Mouse (Mus musculus): ENCODE data around the gene Eml1.
A peak's percentile ranks its signal among the peaks of the same experiment; 100 is the strongest.
"Not testable (repeated sequence)": the region's sequence is repeated elsewhere in the genome, so short reads cannot be mapped to it uniquely, and the experiment has no call there.

Eml1 gene

DNA sequence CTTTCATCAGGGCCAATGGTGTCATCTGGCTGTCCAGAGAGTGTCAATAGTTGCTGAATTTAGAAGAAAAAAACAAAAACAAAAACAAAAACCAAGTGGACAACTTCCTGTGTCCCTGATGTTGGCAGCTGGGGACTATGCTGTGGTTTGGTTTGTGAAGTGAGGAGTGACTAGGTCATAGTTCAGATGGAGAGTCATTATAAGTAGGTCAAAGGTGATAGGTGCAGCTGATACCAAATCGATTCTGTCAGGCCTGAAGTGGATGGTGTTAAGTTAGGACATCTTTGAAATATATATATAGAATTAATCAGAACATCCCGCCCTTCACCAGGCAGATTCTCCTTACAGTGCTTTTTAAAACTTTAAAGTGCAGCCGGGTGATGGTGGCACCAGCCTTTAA, 103.7 kb downstream of the Eml1 start:
- DNase-seq (ENCODE audit: low read depth, low spot score): no peak

DNA sequence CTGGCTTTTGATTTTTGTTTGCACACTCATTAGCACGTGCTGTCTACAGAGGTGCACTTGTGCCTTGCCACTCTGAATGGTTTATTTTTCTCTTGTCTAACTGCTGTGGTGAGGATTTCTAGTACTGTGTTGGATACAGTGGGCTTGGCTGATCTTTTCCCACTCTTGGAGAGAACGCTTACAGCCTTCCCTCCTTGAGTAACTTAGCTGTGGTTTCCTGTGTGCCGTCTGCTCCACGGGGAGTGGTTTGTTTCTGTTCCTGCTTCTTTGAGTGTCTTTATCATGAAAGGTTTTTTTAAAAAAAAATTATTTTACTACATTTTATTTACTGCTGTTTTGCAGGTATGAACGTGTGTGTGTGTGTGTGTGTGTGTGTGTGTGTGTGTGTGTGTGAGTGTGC, 108.0 kb downstream of the Eml1 start:
- no peak for DNase-seq (ENCODE audit: low read depth, low spot score)

DNA sequence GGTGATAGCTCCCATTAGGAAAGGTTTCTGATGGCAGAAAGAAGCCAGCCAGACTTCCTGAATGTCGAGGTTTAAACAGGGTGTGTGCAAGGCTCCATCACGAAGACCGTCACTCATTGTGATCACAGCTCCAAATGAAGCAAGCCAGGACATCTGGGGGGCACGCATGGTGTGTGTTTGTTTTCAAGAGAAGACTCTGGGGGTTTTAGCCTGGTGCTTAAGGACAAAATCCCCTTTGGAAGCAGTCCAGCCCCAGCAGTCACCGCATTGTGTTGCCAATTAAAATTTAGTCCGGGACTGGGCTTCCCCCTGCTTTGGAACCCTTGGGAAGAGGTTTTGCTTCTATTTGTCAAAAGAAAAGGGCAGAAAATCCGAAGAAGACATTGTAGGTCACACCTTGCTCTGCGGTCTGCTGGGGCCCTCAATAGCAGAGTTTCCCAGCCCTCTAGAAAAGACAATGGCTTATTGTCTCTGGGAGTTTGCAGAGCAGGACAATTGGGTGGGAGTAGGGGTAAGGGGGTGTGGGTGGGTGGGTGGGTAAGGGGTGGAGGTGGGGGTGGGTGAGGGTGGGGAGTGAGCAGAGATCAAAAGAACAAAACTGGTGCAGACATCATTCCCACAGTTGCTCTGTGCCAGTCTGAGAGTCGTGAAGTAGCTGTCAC, 110.1 kb downstream of the Eml1 start:
- no peak for DNase-seq (ENCODE audit: low read depth, low spot score)

DNA sequence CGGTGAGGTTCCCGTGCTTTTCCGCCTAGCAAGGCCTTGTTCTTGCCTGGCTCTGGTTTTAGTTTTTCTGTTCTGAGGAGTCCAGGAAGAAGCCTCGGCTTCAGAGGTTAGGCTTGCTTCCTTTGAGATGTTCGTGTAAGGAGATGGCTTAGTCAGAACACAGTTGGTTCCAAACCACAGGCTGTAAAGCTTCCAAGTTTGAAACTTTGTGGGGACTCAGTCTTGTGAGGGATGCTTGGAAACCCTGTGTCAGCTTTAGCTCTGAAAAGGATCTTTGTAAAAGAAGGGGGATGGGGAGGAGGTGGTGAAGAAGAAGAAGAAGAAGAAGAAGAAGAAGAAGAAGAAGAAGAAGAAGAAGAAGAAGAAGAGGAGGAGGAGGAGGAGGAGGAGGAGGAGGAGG, 118.3 kb downstream of the Eml1 start:
- no peak for DNase-seq (ENCODE audit: low read depth, low spot score)

DNA sequence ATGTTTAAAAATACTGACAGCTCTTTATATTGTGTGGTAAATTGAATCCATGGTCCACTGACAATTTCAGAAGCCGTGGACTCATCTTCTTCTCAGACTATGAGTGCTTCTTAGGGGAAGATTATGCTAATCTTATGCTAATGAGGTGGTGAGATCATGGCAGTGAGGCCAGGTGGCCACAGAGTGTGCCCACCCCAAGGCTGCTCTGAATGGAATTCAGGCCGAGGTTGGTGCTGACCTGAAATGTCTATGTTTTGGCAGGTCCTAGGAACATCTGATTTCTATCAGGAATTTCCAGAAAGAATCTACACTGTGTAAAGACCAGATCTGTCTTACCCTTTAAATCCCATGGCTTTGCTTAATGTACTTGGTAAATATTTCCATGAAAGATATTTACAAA, 119.0 kb downstream of the Eml1 start:
- peak; percentile 32 for DNase-seq (ENCODE audit: low read depth, low spot score)

DNA sequence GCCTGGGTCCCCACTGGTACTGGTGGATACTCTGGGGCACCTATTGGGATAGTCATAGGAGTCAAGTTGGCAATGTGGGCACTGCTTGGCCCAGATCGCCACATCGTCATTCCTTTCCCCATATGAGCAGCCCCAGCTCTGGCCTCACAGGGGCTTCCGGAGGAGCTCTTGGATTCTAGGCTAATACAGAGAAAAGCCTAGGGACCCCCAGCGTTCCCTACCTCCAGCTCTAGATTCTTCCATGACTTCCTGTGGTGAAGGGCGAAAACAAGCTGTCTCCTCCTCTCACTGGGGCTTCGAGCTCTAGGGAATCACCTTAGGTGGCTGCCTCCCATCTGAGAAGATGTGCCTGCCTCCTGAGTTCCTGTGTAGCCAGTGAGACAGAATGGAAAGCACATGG, 119.6 kb downstream of the Eml1 start:
- no peak for DNase-seq (ENCODE audit: low read depth, low spot score)

DNA sequence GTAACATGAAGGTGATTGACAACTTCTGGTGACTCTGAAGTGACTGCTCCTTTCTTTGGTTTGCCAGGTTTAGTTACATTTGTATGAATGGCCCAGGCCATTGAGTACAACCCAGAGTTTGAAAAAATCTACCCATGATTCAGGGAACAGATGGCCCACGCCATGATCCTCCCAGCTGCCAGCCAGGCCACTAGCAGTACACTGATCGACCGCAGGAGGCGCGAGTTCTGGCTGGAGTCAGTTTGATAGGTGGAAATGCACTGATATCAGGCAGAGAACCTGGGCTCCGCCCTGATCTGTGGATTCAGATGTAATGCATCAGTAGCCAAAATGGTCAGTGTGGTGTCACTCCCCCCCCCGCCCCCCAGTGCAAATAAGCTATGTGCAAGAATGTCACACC, 120.2 kb downstream of the Eml1 start:
- peak; percentile 60 for DNase-seq (ENCODE audit: low read depth, low spot score)

DNA sequence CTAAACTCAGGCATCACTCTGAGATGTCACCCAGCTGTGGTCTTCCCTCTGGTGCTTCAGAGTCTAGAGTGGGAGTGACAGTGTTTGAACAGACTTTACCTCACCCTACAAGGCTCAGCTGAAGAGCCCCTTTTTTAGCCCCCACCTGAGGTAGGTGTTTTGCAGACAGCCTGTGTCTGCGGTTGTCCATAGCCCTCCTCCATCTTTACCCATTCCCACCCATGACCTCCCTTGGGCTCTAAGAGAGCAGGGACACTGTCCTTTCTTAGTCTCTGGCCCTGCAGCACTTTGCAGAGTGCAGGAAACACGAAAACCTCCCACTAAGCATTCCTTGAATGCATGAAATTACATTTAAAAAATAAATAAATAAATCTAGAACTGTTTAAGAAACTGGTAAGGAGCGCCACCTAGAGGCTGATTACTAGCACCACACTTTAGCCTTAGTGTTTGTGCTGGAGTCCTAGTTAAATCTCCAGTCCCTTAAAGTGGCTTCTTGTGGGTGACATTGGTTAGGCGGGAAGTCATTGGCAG, 123.3 kb downstream of the Eml1 start:
- peak; percentile 61 for DNase-seq (ENCODE audit: low read depth, low spot score)

DNA sequence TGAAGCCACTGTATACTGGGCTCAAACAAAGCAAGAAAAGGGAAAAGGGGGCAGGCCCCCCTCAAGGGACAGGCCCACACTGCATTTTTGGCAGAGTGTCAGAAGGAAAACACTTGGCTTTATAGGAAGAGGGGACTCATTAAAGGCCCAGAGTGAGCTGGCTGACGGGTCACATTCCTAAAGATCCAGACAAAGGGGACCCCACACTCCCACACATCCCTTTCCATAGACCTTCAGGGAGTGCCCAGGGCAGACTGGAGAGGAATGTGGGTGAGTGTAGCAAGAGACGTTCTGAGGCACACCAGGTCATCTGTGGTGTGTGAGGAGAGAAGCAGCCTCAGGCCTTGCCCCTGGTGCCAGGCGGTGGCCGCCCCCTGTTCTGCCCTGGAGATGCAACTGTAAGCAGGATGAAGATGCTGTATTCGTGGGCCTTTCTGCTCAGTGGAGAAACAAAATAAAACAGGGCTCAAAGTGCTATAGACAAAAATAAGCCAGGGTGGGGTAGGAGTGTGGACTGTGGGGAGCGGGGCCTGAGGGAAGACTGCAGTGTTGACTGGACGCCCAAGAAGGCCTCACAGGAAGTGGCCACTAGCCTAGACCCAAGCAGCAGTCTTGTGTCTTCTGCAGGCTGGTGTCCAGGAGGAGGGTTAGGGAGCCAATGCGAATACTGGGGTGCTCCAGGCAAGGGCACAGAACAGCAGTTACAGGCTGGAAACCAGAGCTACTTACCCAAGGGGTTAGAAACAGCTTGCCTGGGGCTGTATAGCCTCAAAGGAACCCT, 124.9 kb downstream of the Eml1 start:
- DNase-seq (ENCODE audit: low read depth, low spot score): no peak

DNA sequence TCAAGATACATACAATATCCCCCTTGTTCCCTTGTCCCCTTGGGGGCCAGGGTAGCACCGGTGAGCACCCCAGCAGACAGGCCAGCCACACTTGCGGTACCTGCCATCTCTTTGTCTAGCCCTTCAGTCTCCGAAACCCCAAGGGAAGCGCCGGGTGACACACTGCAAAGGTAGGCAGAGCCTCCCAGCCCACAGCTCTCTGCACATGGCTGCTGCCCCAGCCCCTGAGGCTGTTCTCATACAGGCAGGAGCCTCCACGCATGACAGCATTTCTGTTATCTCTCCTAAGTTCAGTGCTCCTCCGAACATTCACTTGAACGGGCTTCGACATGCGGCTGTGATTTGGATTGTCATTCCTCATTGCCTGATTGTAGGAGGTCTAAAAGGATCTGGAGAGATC, 132.3 kb downstream of the Eml1 start:
- DNase-seq (ENCODE audit: low read depth, low spot score): no peak

DNA sequence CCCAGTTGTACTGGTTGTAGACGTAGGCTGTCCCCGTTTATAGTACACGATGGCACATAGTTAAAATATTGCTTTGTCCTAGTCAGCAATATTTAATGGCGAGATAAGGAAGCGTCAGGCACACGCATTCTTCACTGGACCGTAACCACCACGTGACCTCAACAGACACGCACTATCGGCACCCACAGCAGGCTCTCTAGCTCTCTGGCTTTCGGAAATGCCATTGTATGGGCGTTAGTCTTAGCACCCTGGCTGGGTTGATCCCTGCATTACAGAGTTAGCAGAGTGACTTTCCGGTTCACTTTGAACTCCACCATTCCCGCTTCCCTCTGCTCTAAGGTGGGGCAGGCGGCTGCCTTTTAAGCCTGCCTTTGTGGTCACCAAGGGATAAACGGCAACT, 132.8 kb downstream of the Eml1 start:
- DNase-seq (ENCODE audit: low read depth, low spot score): no peak

DNA sequence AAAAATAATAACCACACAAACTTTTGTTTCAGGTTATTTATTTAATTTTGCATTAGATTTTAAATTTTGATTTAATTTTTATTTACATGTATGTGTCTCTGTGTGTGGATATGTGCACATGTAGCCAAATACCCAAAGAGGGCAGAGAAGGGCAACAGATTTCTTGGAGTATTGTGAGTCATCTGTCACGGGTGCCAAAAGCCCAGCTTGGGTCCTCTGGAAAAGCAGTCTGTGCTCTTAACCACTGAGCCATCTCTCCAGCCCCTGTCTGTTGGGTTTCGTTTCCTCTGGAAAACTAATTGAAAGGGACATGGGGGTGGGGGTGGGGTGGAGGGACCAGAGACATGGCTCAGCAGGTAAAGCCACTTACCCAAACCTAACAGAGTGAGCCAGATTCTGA, 135.1 kb downstream of the Eml1 start:
- DNase-seq (ENCODE audit: low read depth, low spot score): no peak

DNA sequence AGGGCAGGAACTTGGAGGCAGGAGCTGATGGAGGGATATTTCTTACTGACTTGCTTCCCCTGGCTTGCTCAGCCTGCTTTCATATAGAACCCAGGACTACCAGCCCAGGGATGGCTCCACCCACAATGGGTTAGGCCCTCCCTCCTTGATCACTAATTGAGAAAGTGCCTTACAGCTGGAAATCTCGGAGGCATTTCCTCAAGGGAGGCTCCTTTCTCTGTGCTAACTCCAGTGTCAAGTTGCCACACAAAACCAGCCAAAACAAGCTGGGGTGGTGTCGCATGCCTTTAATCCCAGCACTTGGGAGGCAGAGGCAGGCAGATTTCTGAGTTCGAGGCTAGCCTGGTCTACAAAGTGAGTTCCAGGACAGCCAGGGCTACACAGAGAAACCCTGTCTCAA, 136.3 kb downstream of the Eml1 start:
- DNase-seq (ENCODE audit: low read depth, low spot score): not testable (repeated sequence)

DNA sequence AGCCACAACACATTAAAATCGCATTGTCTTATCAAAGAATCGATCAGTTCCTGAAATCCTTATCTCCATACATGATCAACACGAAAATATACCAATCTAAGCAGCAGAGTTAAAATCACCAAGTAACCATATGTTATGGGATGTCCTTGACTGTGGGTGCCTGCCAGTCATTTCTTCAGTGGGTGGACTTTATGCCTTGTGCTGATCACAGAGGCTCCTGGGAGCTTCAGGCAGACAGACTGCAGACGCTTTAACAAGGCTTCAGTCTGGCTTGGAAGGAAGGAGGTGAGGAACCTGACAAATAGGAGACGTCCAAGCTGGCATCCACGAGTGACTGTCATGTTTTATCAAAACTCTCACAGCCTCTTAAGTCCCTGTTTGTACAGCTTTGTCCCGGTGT, 139.8 kb downstream of the Eml1 start:
- DNase-seq (ENCODE audit: low read depth, low spot score): no peak

DNA sequence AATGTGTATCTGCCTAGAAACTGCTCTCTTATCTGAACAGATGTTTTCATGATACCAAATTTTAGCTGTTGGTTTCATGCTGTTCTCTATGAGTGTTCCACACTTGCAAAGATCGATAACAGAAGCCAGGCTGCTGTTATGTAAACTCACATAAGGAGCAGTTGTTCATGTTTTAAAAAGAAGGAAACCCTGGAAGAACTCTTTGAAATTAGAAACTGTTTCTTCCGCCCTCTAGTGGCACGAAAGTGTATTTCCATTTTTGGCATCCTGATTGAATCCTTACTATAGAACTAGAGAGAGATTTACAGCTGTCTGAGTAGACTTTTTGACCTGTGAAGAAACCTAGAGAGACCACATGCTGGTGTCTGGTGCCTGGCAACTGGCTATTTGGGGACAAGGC, 140.3 kb downstream of the Eml1 start:
- peak; percentile 44 for DNase-seq (ENCODE audit: low read depth, low spot score)

DNA sequence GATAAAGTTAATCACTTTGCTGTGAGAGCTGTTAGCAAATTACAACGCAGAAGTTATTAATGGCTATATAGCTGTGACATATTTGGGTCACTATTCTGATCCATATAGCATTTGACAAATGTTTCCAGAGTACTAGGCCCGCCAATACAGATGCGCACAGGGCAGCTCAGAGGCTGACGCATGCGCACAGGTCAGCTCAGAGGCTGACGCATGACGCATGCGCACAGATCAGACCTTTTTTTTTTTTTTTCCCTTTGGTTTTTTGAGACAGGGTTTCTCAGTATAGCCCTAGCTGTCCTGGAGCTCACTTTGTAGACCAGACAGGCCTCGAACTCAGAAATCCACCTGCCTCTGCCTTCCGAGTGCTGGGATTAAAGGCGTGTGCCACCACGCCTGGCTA, 144.7 kb downstream of the Eml1 start:
- no peak for DNase-seq (ENCODE audit: low read depth, low spot score)

DNA sequence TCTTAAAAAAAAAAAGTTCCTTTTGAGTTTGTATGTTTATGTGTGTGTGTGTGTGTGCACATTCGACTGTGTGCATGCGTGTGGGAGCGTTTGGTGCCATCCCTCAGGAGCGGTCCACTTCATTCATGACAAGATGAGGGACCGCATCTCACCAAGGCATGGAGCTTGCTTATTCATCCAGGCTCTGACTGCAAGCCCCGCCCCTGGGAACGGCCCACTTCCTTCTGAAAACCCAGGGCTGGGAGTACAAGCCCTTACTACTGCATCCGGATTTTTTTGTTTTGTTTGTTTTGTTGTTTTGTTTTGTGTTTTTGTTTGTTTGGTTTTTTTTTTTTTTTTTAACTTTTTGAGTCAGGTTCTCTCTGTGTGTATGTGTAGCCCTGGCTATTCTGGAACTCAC, 148.6 kb downstream of the Eml1 start:
- no peak for DNase-seq (ENCODE audit: low read depth, low spot score)

DNA sequence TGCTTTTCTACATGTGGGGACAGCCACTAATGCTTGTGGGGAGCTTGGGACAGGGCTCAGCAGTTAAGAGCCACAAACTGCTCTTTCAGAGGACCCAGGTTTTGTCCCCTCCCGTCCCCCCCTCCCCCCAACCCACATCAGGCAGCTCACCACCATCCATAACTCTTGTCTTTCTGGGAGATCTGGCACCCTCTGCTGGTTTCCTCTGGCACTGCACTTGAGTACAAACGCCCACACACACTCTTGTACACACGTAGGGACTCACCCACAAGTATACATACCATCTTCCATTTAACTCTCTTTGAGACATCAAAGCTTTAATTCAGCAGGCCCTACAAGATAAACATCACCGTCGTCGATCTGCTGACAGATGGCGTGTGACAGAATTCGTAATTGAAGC, 158.5 kb downstream of the Eml1 start:
- DNase-seq (ENCODE audit: low read depth, low spot score): peak; percentile 64

DNA sequence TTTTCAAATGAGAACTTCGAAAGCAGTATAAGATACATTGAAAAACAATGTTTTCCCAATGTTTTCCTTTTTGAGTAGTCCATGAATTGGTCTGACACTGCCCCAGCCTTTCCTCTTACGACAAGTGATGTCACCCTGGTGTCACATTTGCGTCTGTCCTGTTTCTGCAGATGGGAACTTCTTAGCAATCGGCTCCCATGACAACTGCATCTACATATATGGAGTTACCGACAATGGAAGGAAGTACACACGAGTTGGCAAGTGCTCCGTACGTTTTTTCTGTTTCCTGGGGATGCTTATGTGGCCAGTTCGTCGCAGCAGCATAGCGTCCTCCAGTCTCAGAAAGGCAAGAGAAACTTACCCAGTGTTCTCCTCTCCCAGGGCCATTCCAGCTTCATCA, 163.7 kb downstream of the Eml1 start:
- no peak for DNase-seq (ENCODE audit: low read depth, low spot score)

DNA sequence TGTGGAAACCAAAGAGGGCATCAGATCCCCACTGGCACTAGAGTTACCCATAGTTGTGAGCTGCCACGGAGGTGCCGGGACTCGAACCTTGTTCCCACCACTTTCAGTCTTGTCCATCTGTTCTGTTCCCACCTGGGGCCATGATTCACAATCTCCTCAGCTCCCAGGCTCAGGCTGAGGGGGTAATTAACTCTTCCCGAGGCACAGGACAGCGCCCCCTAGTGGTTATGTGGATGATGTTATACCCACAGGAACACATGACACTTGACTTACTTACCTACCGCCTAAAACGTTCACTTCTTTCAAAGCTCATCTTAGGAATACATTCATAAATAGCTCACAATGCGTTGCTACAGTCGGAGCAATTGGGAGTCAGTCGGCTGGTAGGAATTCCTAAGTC, 165.7 kb downstream of the Eml1 start:
- DNase-seq (ENCODE audit: low read depth, low spot score): no peak

DNA sequence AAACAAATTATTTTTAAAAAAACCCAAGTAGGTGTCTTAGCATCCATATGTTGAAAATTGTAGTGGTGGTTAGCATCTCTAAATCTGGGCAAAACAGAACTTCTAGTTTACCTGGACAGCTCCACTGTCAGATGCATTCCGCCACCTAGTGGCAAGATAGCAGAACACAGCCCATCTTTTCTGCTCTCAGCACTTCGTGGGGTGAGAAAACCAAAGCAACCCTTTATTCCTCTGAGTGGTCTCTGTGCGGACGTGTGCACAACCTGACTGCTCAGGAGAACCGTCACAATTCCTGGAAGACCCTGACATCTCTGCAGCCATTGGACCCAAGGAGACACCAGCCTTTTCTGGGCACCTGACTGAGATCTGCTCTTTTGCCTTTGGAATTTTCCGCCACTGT, 170.3 kb downstream of the Eml1 start:
- peak; percentile 47 for DNase-seq (ENCODE audit: low read depth, low spot score)

DNA sequence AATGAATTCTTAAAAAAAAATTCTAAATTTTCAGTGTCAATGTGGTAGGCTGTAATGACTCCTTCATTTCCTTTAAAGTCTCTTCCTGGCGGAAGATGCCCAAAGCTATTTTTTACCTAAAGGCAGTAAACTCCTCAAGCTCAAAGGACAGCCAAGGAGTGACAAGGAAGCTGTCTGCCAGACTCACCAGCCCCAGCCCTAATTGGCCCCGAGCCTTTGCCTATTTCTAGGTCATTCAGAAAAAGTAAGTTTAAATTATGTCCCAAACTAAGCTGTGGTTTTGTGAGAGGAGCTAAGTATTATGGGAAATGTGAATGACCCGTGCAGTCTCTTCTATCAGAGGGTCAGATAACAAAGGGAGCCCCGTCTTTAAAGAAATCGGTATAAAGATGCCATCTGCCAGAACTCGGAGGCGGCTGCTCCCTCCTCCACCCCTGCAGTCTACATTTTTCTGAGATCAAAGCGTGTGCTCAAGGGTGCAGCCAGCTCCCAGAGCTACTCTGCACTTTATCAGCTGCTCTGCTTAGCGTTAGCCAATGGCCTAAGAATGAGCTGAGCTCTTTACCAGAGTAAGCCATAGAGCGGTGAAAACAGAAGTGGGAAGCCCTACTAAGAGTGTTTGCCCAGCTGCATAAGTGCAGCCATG, 175.9 kb downstream of the Eml1 start:
- no peak for DNase-seq (ENCODE audit: low read depth, low spot score)
